Mouse (Mus musculus) lung, embryonic 16.5 days (tissue): ENCODE measurements around the gene Mad1l1. TPM values are rescaled to one million over a fixed set of nuclear protein-coding genes. Genes with fewer than 3 reads are reported as not detected.

ENCODE experiments used
- ATAC-seq: fragments of 200-750 bp; cut with Nextera tagmentation; 2 replicates; pipeline ENCODE4 v1.8.0; 2017; ENCODE audit warnings: low read depth, mild to moderate bottlenecking, moderate library complexity
- H3K27ac ChIP-seq: fragments of 300-500 bp; sonication (generic); 2 replicates; pipeline ENCODE4 v1.5.1; 2014; ENCODE audit warnings: mild to moderate bottlenecking, control low read depth, low read length
- H3K27me3 ChIP-seq: fragments of 300-500 bp; sonication (generic); 2 replicates; pipeline ENCODE4 v1.6.1; 2014; ENCODE audit warnings: low read depth, low read length, mixed read lengths; ENCODE audit not compliant: control insufficient read depth, insufficient read depth
- H3K36me3 ChIP-seq: fragments of 300-500 bp; sonication (generic); 2 replicates; pipeline ENCODE4 v1.6.1; 2014; ENCODE audit warnings: low read length; ENCODE audit not compliant: control insufficient read depth, insufficient read depth
- H3K4me1 ChIP-seq: fragments of 300-500 bp; sonication (generic); replicated peaks from 2 replicates; pipeline ENCODE4 v1.6.1; 2014; ENCODE audit warnings: low read length, mixed read lengths; ENCODE audit not compliant: control insufficient read depth, insufficient read depth
- H3K4me2 ChIP-seq: fragments of 300-500 bp; sonication (generic); 2 replicates; pipeline ENCODE4 v1.6.1; 2014; ENCODE audit warnings: low read depth, low read length, control low read depth
- H3K4me3 ChIP-seq: fragments of 300-500 bp; sonication (generic); 2 replicates; pipeline ENCODE4 v1.5.1; 2014; ENCODE audit warnings: mild to moderate bottlenecking, low read length, control low read depth
- H3K9ac ChIP-seq: fragments of 300-500 bp; sonication (generic); 2 replicates; pipeline ENCODE4 v1.6.1; 2014; ENCODE audit warnings: low read length, control low read depth
- H3K9me3 ChIP-seq: fragments of 300-500 bp; sonication (generic); 2 replicates; pipeline ENCODE4 v1.6.1; 2016; ENCODE audit warnings: low read length; ENCODE audit not compliant: control insufficient read depth
- WGBS: fragments of 180-500 bp; shearing (Covaris S2); extraction: QIAGEN DNeasy Blood & Tissue Kit; methylation state at CpG from one replicate; pipeline ENCODE4 v1.1.7; 2014; 5-methylcytosine and 5-hydroxymethylcytosine counted together
- polyA plus RNA-seq: library from polyadenylated mRNA; unstranded; fragments of >200 nt; fragmentation: Nextera tagmentation; extraction: Ambion mirVana; gene quantifications from 2 replicates; pipeline ENCODE4 v1.2.1, GENCODE M21; 2015

Mad1l1 gene
- polyA plus RNA-seq, 1 experiment from 2014 or later, result 54.1 TPM

- Histone ChIP-seq H3K4me1 (no peaks in the 10 kb centered on the region), H3K36me3 (peaks cover 5% of the 10 kb centered on the region; the same call in 1 of the 2 replicates), H3K27ac (no peak overlapping the region), H3K27me3 (no peaks in the 10 kb centered on the region), H3K4me2 (no peak overlapping the region), H3K9ac (no peak overlapping the region), H3K9me3 (no peaks in the 10 kb centered on the region), H3K4me3 (no peak overlapping the region)
- ATAC-seq, result no peak
- 89% methylated on average over 5 of the region's 5 CpGs for WGBS
These were observed 50.2 kb downstream of the Mad1l1 start for GRCm38 (mm10) chr5:140270976-140271685.

- peaks cover 5% of the 10 kb centered on the region; the same call in 1 of the 2 replicates for H3K36me3 ChIP-seq
- H3K27me3 ChIP-seq, result no peaks in the 10 kb centered on the region
- no peak overlapping the region for H3K27ac ChIP-seq
- WGBS, result 72% methylated on average over 4 of the region's 4 CpGs
- no peaks in the 10 kb centered on the region for H3K9me3 ChIP-seq
- no peak for ATAC-seq
- H3K4me2 ChIP-seq, result no peak overlapping the region
- no peak overlapping the region for H3K4me3 ChIP-seq
- H3K4me1 ChIP-seq, result no peaks in the 10 kb centered on the region
- no peak overlapping the region for H3K9ac ChIP-seq
These were observed 53.0 kb downstream of the Mad1l1 start for GRCm38 (mm10) chr5:140268396-140268795.

- H3K27me3 ChIP-seq, result no peaks in the 10 kb centered on the region
- peaks cover 5% of the 10 kb centered on the region; the same call in 1 of the 2 replicates for H3K36me3 ChIP-seq
- no peaks in the 10 kb centered on the region for H3K4me1 ChIP-seq
- no peak overlapping the region for H3K27ac ChIP-seq
- no peak overlapping the region for H3K4me2 ChIP-seq
- H3K9me3 ChIP-seq, result no peaks in the 10 kb centered on the region
- no peak overlapping the region for H3K9ac ChIP-seq
- 74% methylated on average over 2 of the region's 2 CpGs for WGBS
- H3K4me3 ChIP-seq, result no peak overlapping the region
- ATAC-seq, result no peak
These were observed 54.3 kb downstream of the Mad1l1 start for GRCm38 (mm10) chr5:140267061-140267460.

GRCm38 (mm10) chr5:140264825-140265575 lies 56.4 kb downstream of the Mad1l1 start:
- 68% methylated on average over 5 of the region's 5 CpGs for WGBS
- Histone ChIP-seq H3K4me1 (no peaks in the 10 kb centered on the region), H3K27me3 (no peaks in the 10 kb centered on the region), H3K9me3 (no peaks in the 10 kb centered on the region), H3K27ac (no peak overlapping the region), H3K36me3 (no peaks in the 10 kb centered on the region), H3K9ac (no peak overlapping the region), H3K4me2 (no peak overlapping the region), H3K4me3 (no peak overlapping the region)
- no peak; the same call in 1 of the 2 replicates for ATAC-seq

GRCm38 (mm10) chr5:140263754-140264749 lies 57.3 kb downstream of the Mad1l1 start:
- Histone ChIP-seq H3K36me3 (no peaks in the 10 kb centered on the region), H3K9ac (no peak overlapping the region), H3K4me1 (no peaks in the 10 kb centered on the region), H3K27ac (no peak overlapping the region), H3K9me3 (no peaks in the 10 kb centered on the region), H3K4me3 (no peak overlapping the region), H3K27me3 (no peaks in the 10 kb centered on the region), H3K4me2 (no peak overlapping the region)
- 78% methylated on average over 30 of the region's 30 CpGs for WGBS
- no peak; the same call in 1 of the 2 replicates for ATAC-seq

- no peak for ATAC-seq
- H3K27ac ChIP-seq, result no peak overlapping the region
- no peak overlapping the region for H3K9ac ChIP-seq
- no peaks in the 10 kb centered on the region for H3K9me3 ChIP-seq
- H3K4me3 ChIP-seq, result no peak overlapping the region
- WGBS, result 86% methylated on average over 3 of the region's 3 CpGs
- H3K36me3 ChIP-seq, result no peaks in the 10 kb centered on the region
- H3K4me2 ChIP-seq, result no peak overlapping the region
- H3K27me3 ChIP-seq, result no peaks in the 10 kb centered on the region
- H3K4me1 ChIP-seq, result no peaks in the 10 kb centered on the region
These were observed 59.0 kb downstream of the Mad1l1 start for GRCm38 (mm10) chr5:140262401-140262800.

- no peaks in the 10 kb centered on the region for H3K36me3 ChIP-seq
- no peak for ATAC-seq
- H3K4me1 ChIP-seq, result no peaks in the 10 kb centered on the region
- H3K4me2 ChIP-seq, result no peak overlapping the region
- H3K9me3 ChIP-seq, result no peaks in the 10 kb centered on the region
- H3K9ac ChIP-seq, result no peak overlapping the region
- no peaks in the 10 kb centered on the region for H3K27me3 ChIP-seq
- no peak overlapping the region for H3K27ac ChIP-seq
- WGBS, result 87% methylated on average over 4 of the region's 4 CpGs
- H3K4me3 ChIP-seq, result no peak overlapping the region
These were observed 60.0 kb downstream of the Mad1l1 start for GRCm38 (mm10) chr5:140261313-140261712.

- Histone ChIP-seq H3K27ac (no peak overlapping the region), H3K4me2 (no peak overlapping the region), H3K4me3 (no peak overlapping the region), H3K27me3 (no peaks in the 10 kb centered on the region), H3K9me3 (no peaks in the 10 kb centered on the region), H3K36me3 (no peaks in the 10 kb centered on the region), H3K9ac (no peak overlapping the region), H3K4me1 (no peaks in the 10 kb centered on the region)
- WGBS, result 92% methylated on average over 5 of the region's 5 CpGs
- ATAC-seq, result no peak
These were observed 62.7 kb downstream of the Mad1l1 start for GRCm38 (mm10) chr5:140258633-140259032.
